Mouse (Mus musculus): ENCODE data around the gene Ttll5. TPM values are rescaled to one million over a fixed set of nuclear protein-coding genes. Genes with fewer than 3 reads are reported as not detected.

The Ttll5 gene
- polyA plus RNA-seq, 1 experiment from 2014 or later, result 13.9 TPM

- Histone ChIP-seq H3K4me3 (no peak overlapping the region), H3K27ac (no peak overlapping the region), H3K4me2 (no peak overlapping the region), H3K4me1 (0 out of 2 replicates have a peak, but pooled peaks cover 5% of the 10 kb centered on the region), H3K27me3 (no peaks in the 10 kb centered on the region), H3K9me3 (no peaks in the 10 kb centered on the region), H3K36me3 (no peaks in the 10 kb centered on the region), H3K9ac (no peak overlapping the region)
- no peak for ATAC-seq (ENCODE audit: borderline replicate concordance, extremely low read depth, low FRiP score, low TSS enrichment)
- 67% methylated on average over 2 of the region's 2 CpGs for WGBS
Observed at GRCm38 (mm10) chr12:86015114-86015513, 190.7 kb downstream of the Ttll5 start.

- Histone ChIP-seq H3K27ac (no peak overlapping the region), H3K4me2 (no peak overlapping the region), H3K9ac (no peak overlapping the region), H3K9me3 (no peaks in the 10 kb centered on the region), H3K4me1 (peaks cover 14% of the 10 kb centered on the region), H3K4me3 (no peak overlapping the region), H3K36me3 (no peaks in the 10 kb centered on the region), H3K27me3 (no peaks in the 10 kb centered on the region)
- 59% methylated on average over 5 of the region's 5 CpGs for WGBS
- ATAC-seq (ENCODE audit: borderline replicate concordance, extremely low read depth, low FRiP score, low TSS enrichment), result no peak
Observed at GRCm38 (mm10) chr12:86017360-86017759, 192.9 kb downstream of the Ttll5 start.

- Histone ChIP-seq H3K4me3 (no peak overlapping the region), H3K27me3 (no peaks in the 10 kb centered on the region), H3K36me3 (no peaks in the 10 kb centered on the region), H3K9me3 (no peaks in the 10 kb centered on the region), H3K9ac (no peak overlapping the region), H3K4me2 (no peak overlapping the region), H3K4me1 (peaks cover 40% of the 10 kb centered on the region), H3K27ac (no peak overlapping the region)
- no peak for ATAC-seq (ENCODE audit: borderline replicate concordance, extremely low read depth, low FRiP score, low TSS enrichment)
- WGBS, result 51% methylated on average over 6 of the region's 6 CpGs
Observed at GRCm38 (mm10) chr12:86021583-86021982, 197.1 kb downstream of the Ttll5 start.

- ATAC-seq (ENCODE audit: borderline replicate concordance, extremely low read depth, low FRiP score, low TSS enrichment), result no peak
- H3K4me2 ChIP-seq, result no peak overlapping the region
- peaks cover 40% of the 10 kb centered on the region for H3K4me1 ChIP-seq
- H3K9me3 ChIP-seq, result no peaks in the 10 kb centered on the region
- H3K4me3 ChIP-seq, result no peak overlapping the region
- peak overlapping the region; percentile 79 for H3K27ac ChIP-seq
- H3K27me3 ChIP-seq, result no peaks in the 10 kb centered on the region
- no peaks in the 10 kb centered on the region for H3K36me3 ChIP-seq
- H3K9ac ChIP-seq, result no peak overlapping the region
- WGBS, result 35% methylated on average over 9 of the region's 9 CpGs
Observed at GRCm38 (mm10) chr12:86022282-86022984, 198.0 kb downstream of the Ttll5 start.

GRCm38 (mm10) chr12:86023081-86023871 lies 198.8 kb downstream of the Ttll5 start:
- ATAC-seq (ENCODE audit: borderline replicate concordance, extremely low read depth, low FRiP score, low TSS enrichment), result peak; percentile 82
- 46% methylated on average over 4 of the region's 4 CpGs for WGBS
- Histone ChIP-seq H3K9ac (no peak overlapping the region), H3K4me1 (peaks cover 40% of the 10 kb centered on the region), H3K27ac (peak overlapping the region; percentile 79), H3K9me3 (no peaks in the 10 kb centered on the region), H3K4me2 (no peak overlapping the region), H3K27me3 (no peaks in the 10 kb centered on the region), H3K4me3 (no peak overlapping the region), H3K36me3 (no peaks in the 10 kb centered on the region)

- no peak for ATAC-seq (ENCODE audit: borderline replicate concordance, extremely low read depth, low FRiP score, low TSS enrichment)
- Histone ChIP-seq H3K9me3 (no peaks in the 10 kb centered on the region), H3K36me3 (0 out of 2 replicates have a peak, but pooled peaks cover 3% of the 10 kb centered on the region), H3K27me3 (no peaks in the 10 kb centered on the region), H3K4me2 (no peak overlapping the region), H3K27ac (peak overlapping the region; percentile 79), H3K4me3 (no peak overlapping the region), H3K4me1 (peaks cover 40% of the 10 kb centered on the region), H3K9ac (no peak overlapping the region)
- 58% methylated on average over 4 of the region's 4 CpGs for WGBS
Observed at GRCm38 (mm10) chr12:86024426-86024825, 200.0 kb downstream of the Ttll5 start.

GRCm38 (mm10) chr12:86025480-86025879 lies 201.0 kb downstream of the Ttll5 start:
- H3K36me3 ChIP-seq, result 0 out of 2 replicates have a peak, but pooled peaks cover 3% of the 10 kb centered on the region
- peaks cover 40% of the 10 kb centered on the region for H3K4me1 ChIP-seq
- H3K4me3 ChIP-seq, result no peak overlapping the region
- H3K27me3 ChIP-seq, result no peaks in the 10 kb centered on the region
- no peak overlapping the region for H3K9ac ChIP-seq
- H3K27ac ChIP-seq, result no peak overlapping the region
- H3K4me2 ChIP-seq, result no peak overlapping the region
- 83% methylated on average over 6 of the region's 6 CpGs for WGBS
- H3K9me3 ChIP-seq, result no peaks in the 10 kb centered on the region
- ATAC-seq (ENCODE audit: borderline replicate concordance, extremely low read depth, low FRiP score, low TSS enrichment), result no peak

- peak; percentile 56; the same call in 1 of the 2 replicates for ATAC-seq (ENCODE audit: borderline replicate concordance, extremely low read depth, low FRiP score, low TSS enrichment)
- Histone ChIP-seq H3K27me3 (no peaks in the 10 kb centered on the region), H3K4me3 (no peak overlapping the region), H3K9me3 (no peaks in the 10 kb centered on the region), H3K9ac (no peak overlapping the region), H3K4me2 (no peak overlapping the region), H3K27ac (no peak overlapping the region), H3K36me3 (0 out of 2 replicates have a peak, but pooled peaks cover 3% of the 10 kb centered on the region), H3K4me1 (peaks cover 34% of the 10 kb centered on the region)
- WGBS, result 46% methylated on average over 5 of the region's 5 CpGs
Observed at GRCm38 (mm10) chr12:86027000-86027399, 202.5 kb downstream of the Ttll5 start.

- no peak overlapping the region for H3K4me3 ChIP-seq
- 80% methylated on average over 1 of the region's 1 CpGs for WGBS
- no peak overlapping the region for H3K4me2 ChIP-seq
- 0 out of 2 replicates have a peak, but pooled peaks cover 3% of the 10 kb centered on the region for H3K36me3 ChIP-seq
- no peak for ATAC-seq (ENCODE audit: borderline replicate concordance, extremely low read depth, low FRiP score, low TSS enrichment)
- H3K27me3 ChIP-seq, result no peaks in the 10 kb centered on the region
- no peaks in the 10 kb centered on the region for H3K9me3 ChIP-seq
- H3K27ac ChIP-seq, result no peak overlapping the region
- peaks cover 28% of the 10 kb centered on the region for H3K4me1 ChIP-seq
- H3K9ac ChIP-seq, result no peak overlapping the region
Observed at GRCm38 (mm10) chr12:86027747-86028146, 203.3 kb downstream of the Ttll5 start.

- no peak overlapping the region for H3K27ac ChIP-seq
- no peaks in the 10 kb centered on the region for H3K27me3 ChIP-seq
- ATAC-seq (ENCODE audit: borderline replicate concordance, extremely low read depth, low FRiP score, low TSS enrichment), result no peak
- WGBS, result 52% methylated on average over 5 of the region's 5 CpGs
- no peak overlapping the region for H3K9ac ChIP-seq
- peaks cover 7% of the 10 kb centered on the region; the same call in 1 of the 2 replicates for H3K4me1 ChIP-seq
- H3K4me2 ChIP-seq, result no peak overlapping the region
- H3K4me3 ChIP-seq, result no peak overlapping the region
- no peaks in the 10 kb centered on the region for H3K9me3 ChIP-seq
- H3K36me3 ChIP-seq, result 0 out of 2 replicates have a peak, but pooled peaks cover 3% of the 10 kb centered on the region
Observed at GRCm38 (mm10) chr12:86030932-86031331, 206.5 kb downstream of the Ttll5 start.

- H3K4me3 ChIP-seq, result no peak overlapping the region
- no peaks in the 10 kb centered on the region for H3K36me3 ChIP-seq
- no peak overlapping the region for H3K4me2 ChIP-seq
- no peak overlapping the region for H3K27ac ChIP-seq
- no peak for ATAC-seq (ENCODE audit: borderline replicate concordance, extremely low read depth, low FRiP score, low TSS enrichment)
- no peaks in the 10 kb centered on the region for H3K27me3 ChIP-seq
- no peak overlapping the region for H3K9ac ChIP-seq
- peaks cover 14% of the 10 kb centered on the region for H3K4me1 ChIP-seq
- H3K9me3 ChIP-seq, result no peaks in the 10 kb centered on the region
Observed at GRCm38 (mm10) chr12:86035586-86035985, 211.1 kb downstream of the Ttll5 start.
